Mouse (Mus musculus) brain, embryonic 18.5 days (tissue): Measurements from ENCODE around the gene Efhd1.

Experiments used
- DNase-seq: peaks from one replicate; pipeline ENCODE4 v3.0.0-alpha.2; 2012; ENCODE audit warnings: low read depth, low spot score

Efhd1 gene

DNA sequence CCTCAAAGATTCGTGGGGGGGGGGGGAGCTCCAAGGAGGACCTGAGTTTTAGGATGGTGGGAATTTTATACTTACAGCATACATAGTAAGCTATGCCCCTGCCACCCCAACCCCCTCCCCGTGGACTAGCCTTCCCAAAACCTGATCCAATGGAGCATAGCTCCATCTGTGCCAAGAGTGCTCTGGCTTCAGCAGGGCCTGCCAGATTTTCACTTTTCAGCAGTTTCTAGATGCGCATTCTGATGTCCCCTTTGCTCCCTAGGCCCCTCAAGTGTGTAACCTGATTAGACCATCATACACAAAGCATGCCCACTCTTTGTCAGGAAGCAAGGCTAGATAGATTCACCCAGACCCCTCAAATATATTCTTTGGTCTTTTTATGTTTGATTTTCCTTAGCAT lies 6.0 kb downstream of the Efhd1 start:
- no peak for DNase-seq

DNA sequence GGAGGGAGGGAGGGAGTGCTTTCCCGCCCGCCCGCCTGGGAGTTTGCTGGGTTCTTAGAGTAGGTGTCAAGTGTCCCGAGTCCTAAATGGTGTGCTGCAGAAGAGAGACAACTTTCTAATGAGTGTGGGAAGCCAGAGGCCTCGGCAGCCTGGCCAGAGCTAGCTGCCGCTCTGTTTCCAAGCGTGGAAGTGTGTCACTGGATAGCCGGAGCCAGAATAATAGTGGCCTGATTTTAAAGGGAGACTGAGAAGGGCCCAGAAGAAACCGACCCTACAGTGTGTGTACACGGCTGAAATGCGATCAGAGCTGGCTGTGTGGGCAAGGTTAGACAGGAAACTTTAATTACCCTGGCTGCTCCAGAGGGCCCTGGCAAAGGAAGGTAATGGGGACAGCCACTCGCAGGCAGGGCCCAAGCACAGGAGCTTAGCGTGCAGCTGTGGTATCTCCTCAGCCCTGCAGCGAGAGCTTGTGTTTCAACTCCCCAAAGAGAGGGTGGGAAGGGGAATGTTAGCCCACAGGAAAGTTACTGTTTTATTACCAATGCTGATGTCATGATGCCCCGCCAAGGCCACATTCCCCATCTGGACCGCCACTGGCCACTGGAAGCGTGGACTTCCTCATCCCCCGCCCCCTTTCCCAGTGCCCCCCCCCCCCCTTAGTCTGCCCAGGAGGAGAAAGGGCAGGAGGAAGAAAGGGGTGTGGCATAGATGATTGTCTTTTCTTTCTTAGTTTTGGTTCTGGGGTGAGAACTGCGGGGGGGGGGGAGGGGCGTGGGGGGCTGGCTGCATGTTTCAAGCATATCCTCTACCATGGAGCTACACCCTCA lies 6.7 kb downstream of the Efhd1 start:
- no peak for DNase-seq

DNA sequence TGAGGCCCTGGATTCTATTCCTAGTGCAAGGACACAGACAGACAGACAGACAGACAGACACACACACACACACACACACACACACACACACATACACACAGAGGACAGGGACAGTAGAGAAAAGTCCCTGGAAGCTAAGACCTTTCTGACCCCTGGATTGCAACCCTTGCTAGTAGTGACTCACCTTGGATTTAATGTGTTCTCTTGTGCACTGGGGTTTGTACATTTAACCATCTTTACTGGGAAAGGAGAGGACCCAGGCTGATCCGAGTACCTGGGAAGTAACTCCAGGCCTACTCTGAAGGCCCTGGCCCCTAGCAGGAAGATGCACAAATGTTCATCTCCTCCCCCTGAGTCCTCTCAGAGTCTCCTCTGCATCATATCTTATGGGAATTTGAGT lies 7.4 kb downstream of the Efhd1 start:
- DNase-seq = no peak

DNA sequence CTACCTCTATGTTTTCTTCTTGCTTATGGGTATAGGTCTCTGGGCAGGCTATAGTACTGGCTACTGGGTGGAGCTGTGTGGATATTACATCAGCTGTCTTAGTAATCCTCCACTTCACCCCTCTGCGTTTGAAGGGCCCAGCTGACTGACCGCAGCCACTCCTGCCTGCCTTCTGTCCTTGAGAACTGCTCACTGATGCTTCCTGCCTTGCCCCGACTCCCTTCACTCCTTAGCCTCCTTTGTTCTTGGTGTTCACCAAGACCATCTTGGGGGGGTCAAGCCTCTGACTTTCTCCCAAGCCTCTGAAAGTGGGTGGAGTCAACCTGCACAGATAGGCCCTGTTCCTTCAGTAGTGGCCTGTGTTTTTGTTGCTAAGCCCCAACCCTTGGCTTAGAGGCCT lies 8.3 kb downstream of the Efhd1 start:
- DNase-seq = no peak

DNA sequence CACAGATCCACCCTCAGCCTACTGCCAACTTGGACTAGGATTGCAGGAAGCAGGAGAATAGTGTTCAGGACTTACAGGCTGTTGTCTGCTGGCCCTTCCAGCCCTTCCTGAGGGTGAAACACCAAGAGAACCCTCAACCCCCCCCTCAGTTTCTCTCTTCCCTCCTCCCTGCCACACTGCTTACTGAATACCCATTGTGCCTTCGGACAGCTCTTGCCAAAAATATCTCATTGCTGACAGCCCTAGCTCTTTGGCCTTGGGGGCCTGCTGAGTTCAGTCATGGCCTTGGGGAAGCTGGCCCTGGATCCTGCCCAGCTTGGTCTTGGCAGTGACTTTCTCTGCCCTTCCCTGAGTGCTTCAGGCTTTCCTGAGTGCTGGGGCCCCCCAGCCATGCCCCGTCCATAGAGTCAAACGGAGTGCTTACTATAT lies 9.4 kb downstream of the Efhd1 start:
- no peak for DNase-seq

DNA sequence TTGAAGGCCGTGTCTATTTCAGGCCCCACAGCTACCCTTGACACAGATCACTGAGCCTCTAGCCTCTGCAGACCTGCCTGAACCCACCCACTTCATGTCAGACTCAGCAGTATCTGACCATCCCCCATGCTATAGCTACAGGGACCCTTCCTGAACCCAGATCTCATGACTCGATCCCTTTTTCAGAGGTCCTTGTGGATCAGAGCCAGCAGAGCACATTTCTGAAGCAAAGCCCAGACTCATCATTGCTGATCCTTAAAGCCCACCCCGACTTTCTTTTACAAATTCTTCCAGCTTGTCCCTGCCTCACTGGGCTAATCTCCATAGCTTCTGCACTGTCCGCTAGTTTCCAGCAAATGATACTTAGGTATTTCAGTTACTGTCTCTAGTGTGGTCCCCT lies 10.0 kb downstream of the Efhd1 start:
- DNase-seq = no peak

DNA sequence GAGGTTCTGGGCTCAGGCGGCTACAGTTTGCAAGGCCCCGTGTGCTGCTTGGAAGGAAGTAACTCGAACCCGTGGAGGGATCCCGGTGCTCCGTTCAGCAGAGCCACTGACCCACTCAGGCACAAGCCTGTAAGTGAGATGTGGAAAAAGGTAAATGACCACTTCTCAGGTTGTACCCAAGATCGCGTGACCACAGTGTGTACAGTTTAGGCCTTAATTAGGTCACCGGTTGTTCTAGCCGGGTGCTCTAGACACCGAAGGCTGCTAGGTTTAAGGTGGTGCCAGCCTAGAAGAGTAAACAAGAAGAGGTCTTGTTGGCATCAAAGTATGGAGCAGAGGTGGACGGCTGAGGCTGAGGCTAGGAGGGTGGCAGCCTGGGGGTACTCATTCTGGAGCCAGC lies 11.0 kb downstream of the Efhd1 start:
- DNase-seq = no peak

DNA sequence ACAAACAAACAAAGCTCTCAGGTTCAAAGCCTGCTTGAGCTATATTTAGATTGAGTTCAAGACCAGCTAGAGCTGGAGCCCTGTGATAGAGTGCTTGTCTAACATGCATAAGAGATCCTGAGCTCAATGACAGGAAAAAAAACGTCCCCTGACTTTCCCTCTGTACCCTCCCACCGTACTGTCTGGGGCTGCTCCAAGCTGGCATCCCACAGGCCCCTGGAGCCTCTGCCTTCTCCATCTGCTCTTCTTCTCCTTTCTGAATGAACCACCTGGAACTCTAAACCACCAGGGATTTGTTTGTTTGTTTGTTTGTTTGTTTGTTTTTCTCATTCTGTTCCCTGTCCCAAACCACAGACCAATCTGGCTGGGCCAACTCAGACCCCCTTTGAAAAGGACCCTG lies 11.9 kb downstream of the Efhd1 start:
- DNase-seq = no peak

DNA sequence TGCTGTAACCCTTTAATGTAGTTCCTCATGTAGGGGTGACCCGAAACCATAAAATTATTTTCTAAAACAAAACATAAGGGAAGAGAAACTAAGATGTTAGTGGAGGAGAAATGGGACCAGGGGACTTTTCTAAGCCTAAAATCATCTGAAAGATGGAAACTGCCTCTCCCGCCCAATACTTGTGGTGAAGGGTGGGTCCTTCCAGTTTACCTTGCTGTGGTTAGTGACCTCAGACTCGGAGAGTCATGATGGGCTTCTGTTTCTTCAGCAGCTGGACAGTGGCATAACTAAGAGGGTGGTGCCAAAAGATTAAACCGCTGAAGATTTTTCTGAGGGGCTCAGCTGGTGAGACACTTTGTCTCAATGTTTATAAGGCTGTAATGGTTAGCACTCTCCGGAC lies 16.1 kb downstream of the Efhd1 start:
- no peak for DNase-seq

DNA sequence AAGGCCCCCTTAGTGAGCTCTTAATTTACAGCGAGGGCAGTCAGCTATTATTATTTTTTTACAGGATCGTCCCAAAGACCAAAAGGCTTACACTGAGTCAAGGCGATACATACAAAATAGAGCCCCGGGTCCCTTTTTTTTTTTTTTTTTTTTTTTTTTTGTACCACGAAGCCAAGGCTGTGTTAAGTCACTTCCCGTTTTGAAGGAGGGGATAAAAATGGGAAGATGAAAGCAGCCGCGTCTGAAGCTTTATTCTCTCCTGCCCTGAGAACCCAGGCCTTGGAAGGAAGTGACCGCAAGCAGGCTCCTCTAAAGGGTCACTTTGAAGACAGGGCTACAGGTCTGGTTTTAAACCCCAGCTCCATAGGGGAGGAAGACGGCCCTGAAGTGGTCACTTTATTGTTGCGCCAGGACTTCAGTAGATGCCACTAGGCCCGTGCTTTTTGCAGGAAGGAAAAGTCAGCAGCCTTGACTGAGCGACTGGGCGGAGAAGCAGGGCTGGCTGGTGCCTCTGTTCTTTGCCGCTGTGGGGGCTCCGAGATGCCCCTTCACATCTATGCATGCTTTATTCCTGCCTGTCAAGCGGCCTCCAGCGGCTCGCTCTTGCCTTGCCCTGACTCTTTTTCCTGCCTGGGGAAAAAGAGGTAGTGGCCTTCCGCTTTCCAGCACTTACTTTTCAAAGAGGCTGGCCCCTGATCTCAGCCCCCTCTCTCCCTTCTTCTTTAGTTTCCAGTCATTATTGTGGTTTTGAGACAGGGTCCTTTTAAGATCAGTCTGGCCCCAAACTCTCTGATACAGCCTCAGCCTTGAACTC lies 17.6 kb downstream of the Efhd1 start:
- no peak for DNase-seq

DNA sequence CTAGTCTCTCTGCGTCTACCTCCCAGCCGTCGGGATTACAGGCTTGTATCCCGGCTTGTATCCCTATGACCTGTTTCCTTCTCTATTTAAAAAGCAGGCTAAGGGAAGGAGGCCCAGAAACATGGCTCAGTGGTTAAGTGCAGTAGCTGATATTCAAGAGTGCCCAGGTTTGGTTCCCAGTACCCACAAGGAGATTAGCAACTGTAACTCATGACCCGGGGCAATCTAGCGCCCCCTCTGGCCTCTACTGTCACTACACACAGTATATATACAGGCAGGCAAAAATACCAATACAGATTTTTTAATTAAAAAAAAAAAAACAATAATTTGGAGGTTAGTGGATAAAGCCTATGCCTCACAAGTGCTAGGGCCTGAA lies 18.2 kb downstream of the Efhd1 start:
- DNase-seq = no peak

DNA sequence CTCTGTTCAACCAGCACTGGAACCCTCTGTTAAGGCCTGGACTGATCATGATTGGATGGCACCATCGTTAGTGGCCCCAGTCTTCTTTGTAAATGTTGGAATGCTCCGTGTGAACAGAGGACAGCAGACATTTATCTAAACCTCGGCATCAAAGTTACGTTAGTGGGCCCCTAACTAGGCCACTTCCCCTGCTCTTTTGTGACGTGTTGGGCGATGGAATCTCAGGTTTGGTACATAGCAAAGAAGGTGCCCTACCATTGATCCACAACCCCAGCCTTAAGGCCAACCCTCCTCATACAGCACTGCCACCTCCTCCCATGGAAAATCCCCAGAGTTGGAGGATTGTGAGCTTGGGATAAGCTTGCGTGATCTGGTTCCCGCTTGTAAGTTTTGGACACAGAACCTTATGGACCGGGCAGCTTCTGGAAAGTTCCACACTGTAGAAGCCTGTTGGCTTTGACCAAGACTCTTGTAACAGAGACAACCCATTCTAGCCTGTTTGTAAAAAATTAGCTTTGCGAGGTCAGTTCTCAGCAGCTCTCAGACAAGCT lies 19.3 kb downstream of the Efhd1 start:
- DNase-seq = no peak

DNA sequence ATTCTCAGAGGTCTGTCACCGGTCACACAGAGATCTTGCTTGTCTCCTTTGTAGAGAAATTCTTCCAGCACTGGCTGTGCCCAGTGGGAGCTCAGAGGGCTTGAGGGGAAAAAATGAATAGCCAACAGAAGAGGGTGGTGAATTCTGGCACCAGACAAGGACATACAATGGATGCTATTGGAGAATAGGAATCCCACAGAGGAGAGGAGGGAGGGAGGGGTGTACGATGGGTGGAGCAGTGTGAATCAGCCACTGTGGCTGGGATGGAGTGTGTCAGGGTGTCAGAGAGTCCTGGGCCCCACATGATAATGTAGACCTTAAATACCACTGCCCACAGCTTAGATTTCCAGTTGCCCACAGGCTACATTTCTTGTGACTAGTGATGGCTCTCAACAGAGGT lies 22.9 kb downstream of the Efhd1 start:
- no peak for DNase-seq

DNA sequence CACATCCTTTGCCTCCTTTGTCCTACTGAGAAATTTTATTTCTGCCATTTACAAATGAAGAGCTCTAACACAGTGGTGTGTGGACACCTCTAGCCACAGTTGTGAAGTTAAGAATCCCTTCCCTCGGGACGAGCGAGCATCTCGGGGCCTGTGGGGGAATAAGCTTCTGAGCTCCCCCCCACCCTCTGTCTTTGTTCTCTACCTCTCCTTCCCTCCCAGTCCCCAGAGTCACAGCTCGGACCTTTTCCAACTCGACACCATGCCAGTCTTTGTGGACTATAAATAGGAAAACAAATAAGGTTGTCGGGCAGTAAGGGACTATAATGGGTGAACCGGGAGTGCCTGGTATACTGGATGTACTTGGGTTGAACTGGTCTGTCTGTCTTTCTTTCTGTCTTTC lies 27.3 kb downstream of the Efhd1 start:
- DNase-seq = no peak

DNA sequence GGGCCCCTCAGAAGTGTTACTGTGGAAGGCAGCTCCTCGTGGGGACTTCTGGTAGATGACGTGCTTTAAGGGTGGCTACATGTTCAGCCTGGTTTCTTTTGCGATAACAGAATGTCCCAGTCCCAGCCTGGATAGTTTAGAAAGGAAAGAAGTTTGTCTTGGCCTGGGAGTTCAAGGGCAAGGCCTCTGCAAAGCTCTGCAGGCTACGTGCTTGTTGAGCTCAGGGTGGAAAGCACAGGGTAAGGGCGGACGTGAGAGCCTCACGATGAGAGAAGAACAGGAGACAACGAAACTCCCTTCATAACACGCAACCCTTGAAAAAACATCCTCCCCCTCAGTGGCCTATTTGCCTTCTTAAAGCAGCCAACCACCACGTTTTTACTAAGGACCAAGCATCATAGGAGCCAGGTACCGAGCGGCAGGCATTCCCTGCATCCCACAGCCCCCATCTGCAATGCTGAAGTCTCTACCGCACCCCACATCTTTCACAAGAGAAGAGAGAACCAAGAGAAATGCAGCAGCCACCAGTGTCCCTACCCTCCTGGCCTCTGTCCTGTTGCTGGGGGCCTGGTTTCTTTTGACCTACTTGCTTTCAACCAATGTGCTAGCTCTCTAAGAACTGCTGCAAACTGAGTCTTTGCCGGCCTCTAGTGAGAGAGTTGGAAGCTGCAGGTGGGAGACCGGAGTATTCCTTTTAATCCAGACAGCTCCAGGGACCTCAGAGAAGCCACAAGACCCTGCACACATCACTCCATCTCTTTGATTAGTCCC lies 28.4 kb downstream of the Efhd1 start:
- DNase-seq = no peak

DNA sequence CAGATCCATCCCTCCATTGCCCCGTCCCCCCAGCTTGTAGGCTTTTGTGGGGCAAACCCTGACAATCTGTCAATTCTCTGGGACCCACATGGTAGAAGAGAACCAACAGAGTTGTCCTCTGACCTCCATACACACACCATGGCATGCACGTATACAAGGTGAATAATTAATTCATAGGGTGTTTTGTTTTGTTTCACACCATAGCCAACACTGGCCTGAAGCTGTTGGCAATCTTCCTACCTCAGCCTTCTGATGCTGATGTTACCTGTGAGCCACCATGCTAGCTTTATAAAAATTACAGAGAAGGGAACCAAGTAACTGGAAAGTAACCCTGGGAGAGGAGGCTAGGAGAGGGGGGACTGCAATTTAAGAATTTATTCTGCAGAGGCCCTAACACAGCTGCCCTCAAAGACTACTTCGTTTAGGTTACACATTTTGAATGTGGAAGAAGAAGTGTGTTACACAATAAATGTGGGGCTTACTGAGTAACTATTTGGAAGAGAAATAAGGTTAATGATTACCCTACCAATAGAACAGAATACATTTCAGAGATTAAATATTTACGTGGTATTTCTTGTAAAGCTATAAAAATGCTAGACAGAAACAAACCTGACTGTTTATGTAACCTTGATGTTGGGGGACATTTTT lies 30.0 kb downstream of the Efhd1 start:
- no peak for DNase-seq

DNA sequence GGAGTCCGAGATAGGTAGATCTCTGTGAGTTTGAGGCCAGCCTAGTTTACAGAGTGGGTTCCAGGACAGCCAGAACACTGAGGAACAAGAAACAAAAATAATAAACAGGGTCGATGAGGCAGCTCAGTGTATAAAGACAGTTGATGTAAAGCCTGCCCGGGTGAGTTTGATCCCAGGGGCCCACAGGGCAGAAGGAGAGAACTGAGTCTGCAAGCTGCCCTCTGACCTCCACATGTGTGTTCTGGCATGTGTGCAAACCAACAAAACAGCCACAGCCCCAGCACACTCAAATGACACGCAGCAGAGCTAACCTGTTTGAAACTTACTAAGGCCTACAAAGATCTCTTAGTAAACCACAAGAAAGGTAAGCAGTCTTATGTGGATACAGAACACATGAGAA lies 30.8 kb downstream of the Efhd1 start:
- no peak for DNase-seq

DNA sequence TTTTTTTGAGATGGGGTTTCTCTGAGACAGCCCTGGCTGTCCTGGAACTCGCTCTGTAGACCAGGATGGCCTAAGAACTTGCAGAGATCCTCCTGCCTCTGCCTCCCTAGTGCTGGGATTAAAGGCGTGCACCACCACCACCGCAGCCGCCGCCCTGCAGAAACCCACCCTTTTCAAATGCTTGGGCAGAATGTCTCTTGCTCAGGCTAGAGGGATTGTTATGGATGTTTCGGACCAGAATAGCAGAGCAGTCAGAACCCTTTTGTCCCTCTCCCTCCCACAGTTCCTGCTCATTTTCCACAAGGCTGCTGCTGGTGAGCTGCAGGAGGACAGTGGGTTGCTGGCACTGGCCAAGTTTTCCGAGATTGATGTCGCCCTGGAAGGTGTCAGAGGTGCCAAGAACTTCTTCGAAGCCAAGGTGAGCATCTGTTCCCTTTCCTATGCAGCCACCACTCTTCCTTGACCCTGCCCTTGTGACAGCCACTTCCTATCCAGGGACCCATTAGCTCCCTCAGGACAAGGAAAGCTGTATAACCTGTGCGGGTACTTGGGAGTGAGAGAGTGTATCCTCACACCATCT lies 33.3 kb downstream of the Efhd1 start:
- DNase-seq = no peak

DNA sequence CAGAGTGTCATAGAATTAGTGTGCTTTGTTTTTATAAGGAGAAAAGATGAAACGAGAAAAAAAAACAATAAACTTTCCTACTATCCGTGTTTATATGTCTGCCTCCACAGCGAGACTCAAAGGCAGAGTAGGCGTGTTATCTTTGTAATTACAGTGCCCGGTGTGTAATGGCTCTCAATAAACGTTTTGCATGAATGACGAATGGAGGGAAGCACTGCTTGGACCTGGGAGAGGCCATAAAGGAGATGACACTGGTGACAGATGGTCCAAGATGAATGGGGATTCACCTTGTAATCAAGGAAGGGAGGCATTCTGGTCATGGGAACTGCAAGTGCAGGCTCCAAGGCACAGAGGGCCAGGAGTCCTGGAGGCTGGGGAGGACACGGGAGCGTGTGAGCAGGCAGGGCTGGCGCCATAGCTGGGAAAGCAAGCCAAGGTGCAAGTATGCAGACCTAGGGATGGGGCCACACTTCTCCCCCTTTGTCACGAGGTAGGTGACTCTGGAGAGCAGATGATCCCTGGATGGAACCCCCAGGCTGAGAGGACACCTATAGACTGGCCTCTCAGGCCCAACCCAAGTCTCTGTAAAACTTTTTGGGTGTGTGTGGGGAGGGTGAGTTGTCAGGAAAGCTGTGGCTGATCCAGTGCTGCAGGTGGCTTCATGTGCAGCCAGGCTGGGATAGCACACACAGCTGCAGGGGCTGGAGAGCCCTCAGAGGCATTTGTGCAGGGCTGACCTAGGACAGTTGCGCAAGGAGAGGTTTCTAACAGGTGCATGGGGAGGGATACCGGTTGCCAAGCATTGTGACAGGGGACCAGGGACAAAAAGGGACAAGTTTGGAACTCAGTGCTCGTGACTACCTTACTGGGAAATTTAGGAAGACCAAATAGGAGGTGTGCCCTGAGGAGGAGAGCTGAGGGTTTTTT lies 36.5 kb downstream of the Efhd1 start:
- no peak for DNase-seq

DNA sequence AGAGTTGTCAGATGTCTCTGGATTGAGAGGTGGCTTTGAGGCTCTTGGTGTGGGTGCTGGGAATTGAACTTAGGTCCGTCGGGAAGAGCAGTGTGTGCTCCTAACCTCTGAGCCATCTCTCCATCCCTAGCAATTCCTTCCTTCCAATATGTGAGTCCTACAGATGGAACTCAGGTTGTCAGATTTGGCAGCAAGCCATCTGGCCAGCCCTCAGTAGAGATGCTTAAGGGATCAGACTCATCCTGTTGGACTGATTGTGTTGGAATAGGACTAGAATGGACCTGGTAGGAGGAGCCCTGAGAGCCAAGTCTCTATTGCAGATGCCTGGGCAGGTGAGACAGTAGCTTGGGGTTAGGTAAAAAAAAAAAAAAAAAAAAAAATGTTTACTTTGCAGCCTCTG lies 37.8 kb downstream of the Efhd1 start:
- no peak for DNase-seq
